Mouse (Mus musculus) limb, embryonic 12.5 days (tissue): ENCODE results near the gene Atpif1. TPM values are rescaled to one million over a fixed set of nuclear protein-coding genes. Genes with fewer than 3 reads are reported as not detected.

Experiments used
- ATAC-seq: fragments of 200-750 bp; cut with Nextera tagmentation; 2 replicates; pipeline ENCODE4 v1.8.0; 2017; ENCODE audit warnings: low read depth, moderate TSS enrichment; ENCODE audit not compliant: insufficient number of reproducible peaks, insufficient read depth, low FRiP score, low TSS enrichment
- H3K27ac ChIP-seq: fragments of 300-500 bp; sonication (generic); 2 replicates; pipeline ENCODE4 v1.5.1; 2016; ENCODE audit warnings: mild to moderate bottlenecking, moderate library complexity
- H3K27me3 ChIP-seq: fragments of 300-500 bp; sonication (generic); 2 replicates; pipeline ENCODE4 v1.6.1; 2016; ENCODE audit warnings: mild to moderate bottlenecking, moderate library complexity
- H3K36me3 ChIP-seq: fragments of 300-500 bp; sonication (generic); 2 replicates; pipeline ENCODE4 v1.6.1; 2016; ENCODE audit warnings: mild to moderate bottlenecking, moderate library complexity
- H3K4me1 ChIP-seq: fragments of 300-500 bp; sonication (generic); replicated peaks from 2 replicates; pipeline ENCODE4 v1.6.1; 2016
- H3K4me2 ChIP-seq: fragments of 300-500 bp; sonication (generic); 2 replicates; pipeline ENCODE4 v1.6.1; 2016; ENCODE audit warnings: mild to moderate bottlenecking, moderate library complexity
- H3K4me3 ChIP-seq: fragments of 300-500 bp; sonication (generic); replicated peaks from 2 replicates; pipeline ENCODE4 v1.5.1; 2016; ENCODE audit warnings: mild to moderate bottlenecking
- H3K9ac ChIP-seq: fragments of 300-500 bp; sonication (generic); replicated peaks from 2 replicates; pipeline ENCODE4 v1.6.1; 2016; ENCODE audit warnings: mild to moderate bottlenecking, moderate library complexity
- H3K9me3 ChIP-seq: fragments of 300-500 bp; sonication (generic); 2 replicates; pipeline ENCODE4 v1.6.1; 2016; ENCODE audit warnings: mild to moderate bottlenecking, moderate library complexity
- WGBS: fragments of 180-500 bp; shearing (Covaris S2); methylation state at CpG from one replicate; pipeline ENCODE4 v1.1.7; 2016; 5-methylcytosine and 5-hydroxymethylcytosine counted together
- polyA plus RNA-seq: library from polyadenylated mRNA; unstranded; fragments of >200 nt; fragmentation: Nextera tagmentation; extraction: Ambion mirVana; gene quantifications from 2 replicates; pipeline ENCODE4 v1.2.1, GENCODE M21; 2016

The Atpif1 gene
- polyA plus RNA-seq, 1 experiment from 2014 or later: 1,138 TPM

DNA sequence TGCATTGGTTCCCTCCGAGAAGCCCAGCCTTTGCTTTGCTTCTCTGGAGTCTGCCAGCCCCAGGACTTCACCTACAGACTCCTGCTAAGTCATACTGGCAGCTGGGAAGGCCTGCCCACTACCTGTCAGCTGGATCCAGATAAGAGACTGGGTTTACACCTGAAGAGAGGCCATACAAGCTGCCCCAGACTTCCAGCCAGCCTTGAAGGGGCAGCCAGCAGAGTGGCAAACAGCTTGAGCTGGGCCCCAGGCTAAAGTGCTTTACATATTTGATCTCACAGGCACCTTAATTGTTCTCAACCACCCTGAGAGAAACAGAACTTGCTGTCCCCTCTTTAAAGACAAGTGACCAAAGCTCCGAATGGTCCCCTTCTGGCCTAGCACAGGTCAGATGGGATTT, 26.2 kb downstream of the Atpif1 start:
- Histone ChIP-seq H3K4me2 (no peak overlapping the region), H3K9ac (peak overlapping the region; percentile 8; the same call in 1 of the 2 replicates), H3K27ac (no peak overlapping the region), H3K9me3 (no peaks in the 10 kb centered on the region), H3K36me3 (no peaks in the 10 kb centered on the region), H3K4me3 (no peak overlapping the region), H3K27me3 (no peaks in the 10 kb centered on the region; the same call in 1 of the 2 replicates), H3K4me1 (peaks cover 8% of the 10 kb centered on the region)
- no peak for ATAC-seq
- WGBS: 38% methylated on average over 2 of the region's 2 CpGs

DNA sequence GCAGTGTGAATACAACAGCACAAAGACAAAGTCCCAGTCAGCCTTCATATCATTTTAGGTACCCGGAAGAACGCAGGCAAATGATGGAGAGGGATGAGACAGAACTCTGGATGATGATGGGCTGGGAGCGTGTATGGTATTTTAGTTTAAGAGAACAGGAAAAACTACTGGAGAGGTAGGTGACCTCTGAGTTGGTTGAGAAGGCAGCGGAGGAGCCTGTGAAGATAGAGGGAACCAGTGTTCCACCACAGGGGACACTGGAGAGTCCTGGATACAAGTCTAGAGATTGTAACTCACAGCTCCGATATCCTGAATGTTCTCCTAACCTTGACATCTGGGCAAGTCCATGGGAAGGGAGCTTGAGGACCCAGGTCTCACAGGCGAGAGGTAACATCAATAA, 27.2 kb downstream of the Atpif1 start:
- Histone ChIP-seq H3K4me2 (no peak overlapping the region), H3K36me3 (no peaks in the 10 kb centered on the region), H3K4me3 (no peak overlapping the region), H3K4me1 (peaks cover 8% of the 10 kb centered on the region), H3K9me3 (no peaks in the 10 kb centered on the region), H3K27me3 (no peaks in the 10 kb centered on the region; the same call in 1 of the 2 replicates), H3K9ac (no peak overlapping the region), H3K27ac (no peak overlapping the region)
- 80% methylated on average over 6 of the region's 6 CpGs for WGBS
- no peak for ATAC-seq

DNA sequence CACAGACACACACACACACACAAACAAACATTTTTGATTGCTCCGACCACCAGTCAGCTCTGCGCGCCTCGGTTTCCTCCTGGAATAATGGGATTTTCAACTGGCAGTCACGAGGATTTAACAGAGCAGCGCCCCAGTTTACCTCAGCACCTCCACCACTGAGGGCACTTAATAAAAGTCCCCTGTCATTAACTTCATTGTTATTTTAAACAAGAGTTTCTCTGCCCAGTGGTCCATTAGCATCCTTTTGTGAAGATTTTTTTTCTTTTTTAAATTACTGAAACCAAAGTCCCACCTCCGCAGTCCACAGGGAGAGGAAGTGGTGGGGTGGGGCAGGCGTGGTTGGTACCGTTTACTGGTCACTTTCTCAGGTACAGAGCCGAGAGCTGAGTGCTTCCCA, 27.7 kb downstream of the Atpif1 start:
- Histone ChIP-seq H3K9ac (no peak overlapping the region), H3K36me3 (no peaks in the 10 kb centered on the region), H3K9me3 (no peaks in the 10 kb centered on the region), H3K4me1 (peaks cover 8% of the 10 kb centered on the region), H3K27me3 (no peaks in the 10 kb centered on the region; the same call in 1 of the 2 replicates), H3K27ac (no peak overlapping the region), H3K4me2 (no peak overlapping the region), H3K4me3 (no peak overlapping the region)
- 40% methylated on average over 10 of the region's 10 CpGs for WGBS
- ATAC-seq: no peak

DNA sequence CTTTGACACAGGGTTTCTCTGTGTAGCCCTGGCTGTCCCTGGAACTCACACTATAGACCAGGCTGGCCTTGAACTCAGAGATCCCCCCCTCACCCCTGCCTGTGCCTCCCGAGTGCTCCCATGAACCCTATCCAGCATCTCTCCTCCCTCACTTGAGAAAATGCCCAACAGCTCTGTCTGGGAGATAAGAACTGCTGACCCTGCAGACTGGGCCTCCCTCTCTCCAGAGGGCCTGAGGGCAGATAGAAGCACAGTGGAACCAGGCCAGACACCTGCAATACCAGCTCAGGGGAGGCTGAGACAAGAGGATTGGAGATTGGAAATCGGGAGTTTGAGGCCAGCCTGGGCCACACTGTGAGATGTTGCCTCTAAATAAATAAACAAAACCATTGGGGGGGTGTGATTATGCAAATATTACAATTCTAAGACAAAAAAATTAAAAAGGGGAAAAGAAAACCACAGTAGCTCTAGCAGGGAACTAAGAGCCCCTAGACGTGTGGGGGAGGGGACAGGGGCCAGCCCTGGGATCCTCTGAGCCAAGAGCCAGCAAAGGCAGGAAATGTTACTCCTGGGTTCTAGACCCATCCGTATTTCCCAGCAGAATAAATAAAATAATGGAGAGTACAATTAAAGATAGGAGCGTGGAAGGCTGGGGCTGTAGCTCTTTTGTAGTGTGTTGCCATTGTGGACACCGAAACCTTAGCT, 28.3 kb downstream of the Atpif1 start:
- H3K9me3 ChIP-seq: no peaks in the 10 kb centered on the region

DNA sequence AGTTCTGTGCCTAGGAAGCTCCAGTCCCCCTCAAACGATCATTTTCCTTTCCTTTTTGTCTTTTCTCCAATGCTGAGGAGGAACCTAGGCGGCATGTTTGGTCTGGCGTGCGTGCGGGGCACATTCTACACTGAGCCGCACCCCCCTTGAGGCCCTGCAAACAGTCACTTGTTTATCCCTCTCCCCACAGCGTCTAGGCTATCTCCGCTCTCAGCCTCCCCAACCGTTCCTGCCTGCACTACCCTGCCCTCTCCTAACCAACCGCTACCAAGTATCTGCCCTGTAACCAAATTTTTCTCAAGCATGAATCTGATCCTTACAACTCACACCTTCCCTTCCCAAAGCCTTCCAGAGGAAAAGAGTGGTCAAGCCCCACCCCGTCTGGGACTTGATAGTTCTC, 30.1 kb downstream of the Atpif1 start:
- no peak for ATAC-seq
- Histone ChIP-seq H3K27me3 (no peaks in the 10 kb centered on the region; the same call in 1 of the 2 replicates), H3K4me1 (no peaks in the 10 kb centered on the region), H3K9ac (no peak overlapping the region), H3K4me2 (no peak overlapping the region), H3K4me3 (no peak overlapping the region), H3K36me3 (peaks cover 13% of the 10 kb centered on the region; the same call in 1 of the 2 replicates), H3K9me3 (no peaks in the 10 kb centered on the region), H3K27ac (no peak overlapping the region)
- WGBS: 89% methylated on average over 11 of the region's 11 CpGs

More for the DNA sequence above, 28.3 kb downstream of the Atpif1 start:
- Histone ChIP-seq H3K4me1 (peaks cover 6% of the 10 kb centered on the region), H3K9ac (no peak overlapping the region), H3K27me3 (no peaks in the 10 kb centered on the region; the same call in 1 of the 2 replicates), H3K27ac (no peak overlapping the region), H3K36me3 (no peaks in the 10 kb centered on the region), H3K4me3 (no peak overlapping the region), H3K4me2 (no peak overlapping the region)
- 68% methylated on average over 6 of the region's 6 CpGs for WGBS
- no peak for ATAC-seq

DNA sequence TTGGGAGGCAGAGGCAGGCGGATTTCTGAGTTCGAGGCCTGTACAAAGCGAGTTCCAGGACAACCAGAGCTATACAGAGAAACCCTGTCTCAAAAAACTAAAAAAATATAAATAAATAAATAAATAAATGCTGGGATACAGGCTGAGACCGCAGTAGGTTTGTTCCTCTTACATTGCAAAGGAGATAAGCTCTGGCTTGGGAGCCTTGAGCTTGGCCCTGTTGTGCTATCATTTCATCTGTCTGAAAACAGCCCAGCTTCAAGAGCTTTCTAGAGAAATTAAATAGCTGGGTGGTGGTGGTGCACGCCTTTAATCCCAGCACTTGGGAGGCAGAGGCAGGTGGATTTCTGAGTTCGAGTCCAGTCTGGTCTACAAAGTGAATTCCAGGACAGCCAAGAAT, 31.8 kb downstream of the Atpif1 start:
- Histone ChIP-seq H3K36me3 (peaks cover 30% of the 10 kb centered on the region; the same call in 1 of the 2 replicates), H3K9ac (no peak overlapping the region), H3K4me3 (no peak overlapping the region), H3K27me3 (no peaks in the 10 kb centered on the region; the same call in 1 of the 2 replicates), H3K27ac (no peak overlapping the region), H3K4me1 (no peaks in the 10 kb centered on the region), H3K9me3 (no peaks in the 10 kb centered on the region), H3K4me2 (no peak overlapping the region)
- 95% methylated on average over 6 of the region's 6 CpGs for WGBS
- no peak for ATAC-seq

DNA sequence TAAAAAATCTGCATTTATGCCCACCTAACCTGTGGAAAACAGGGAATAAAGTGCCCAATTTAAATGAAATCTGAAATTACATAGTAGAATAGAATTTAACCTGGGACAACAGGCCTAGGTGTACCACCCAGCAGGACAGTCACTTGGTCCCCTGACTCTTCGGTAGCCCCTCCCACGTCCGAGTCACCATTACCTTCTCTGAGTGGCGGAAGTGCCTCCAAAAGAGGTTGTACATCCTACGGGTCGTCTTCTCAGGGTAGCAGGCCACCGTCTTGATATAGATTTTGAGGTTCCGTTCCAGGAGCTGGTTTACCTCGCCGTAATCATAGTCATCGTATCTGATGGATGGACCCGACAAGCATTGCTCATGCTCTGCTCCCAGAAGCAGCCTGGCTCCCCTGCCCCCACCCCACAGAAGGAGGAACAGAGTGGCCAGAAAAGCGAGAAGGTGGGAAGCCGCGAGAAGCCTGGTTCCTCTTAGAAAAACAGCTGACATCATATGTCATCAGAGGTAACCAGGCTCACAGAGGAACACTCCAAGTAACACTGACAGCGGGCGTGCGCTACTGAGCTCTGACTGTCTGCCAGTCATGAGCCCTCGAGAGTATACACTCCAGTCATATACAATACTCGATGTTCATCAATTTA, 39.1 kb downstream of the Atpif1 start:
- no peak overlapping the region for H3K9ac ChIP-seq
- H3K4me3 ChIP-seq: no peak overlapping the region
- 87% methylated on average over 20 of the region's 20 CpGs for WGBS
- peaks cover 22% of the 10 kb centered on the region for H3K4me1 ChIP-seq
- no peaks in the 10 kb centered on the region for H3K9me3 ChIP-seq
- no peak for ATAC-seq
- no peak overlapping the region for H3K4me2 ChIP-seq
- H3K27ac ChIP-seq: no peak overlapping the region
- no peaks in the 10 kb centered on the region for H3K27me3 ChIP-seq
- H3K36me3 ChIP-seq: peaks cover 53% of the 10 kb centered on the region

DNA sequence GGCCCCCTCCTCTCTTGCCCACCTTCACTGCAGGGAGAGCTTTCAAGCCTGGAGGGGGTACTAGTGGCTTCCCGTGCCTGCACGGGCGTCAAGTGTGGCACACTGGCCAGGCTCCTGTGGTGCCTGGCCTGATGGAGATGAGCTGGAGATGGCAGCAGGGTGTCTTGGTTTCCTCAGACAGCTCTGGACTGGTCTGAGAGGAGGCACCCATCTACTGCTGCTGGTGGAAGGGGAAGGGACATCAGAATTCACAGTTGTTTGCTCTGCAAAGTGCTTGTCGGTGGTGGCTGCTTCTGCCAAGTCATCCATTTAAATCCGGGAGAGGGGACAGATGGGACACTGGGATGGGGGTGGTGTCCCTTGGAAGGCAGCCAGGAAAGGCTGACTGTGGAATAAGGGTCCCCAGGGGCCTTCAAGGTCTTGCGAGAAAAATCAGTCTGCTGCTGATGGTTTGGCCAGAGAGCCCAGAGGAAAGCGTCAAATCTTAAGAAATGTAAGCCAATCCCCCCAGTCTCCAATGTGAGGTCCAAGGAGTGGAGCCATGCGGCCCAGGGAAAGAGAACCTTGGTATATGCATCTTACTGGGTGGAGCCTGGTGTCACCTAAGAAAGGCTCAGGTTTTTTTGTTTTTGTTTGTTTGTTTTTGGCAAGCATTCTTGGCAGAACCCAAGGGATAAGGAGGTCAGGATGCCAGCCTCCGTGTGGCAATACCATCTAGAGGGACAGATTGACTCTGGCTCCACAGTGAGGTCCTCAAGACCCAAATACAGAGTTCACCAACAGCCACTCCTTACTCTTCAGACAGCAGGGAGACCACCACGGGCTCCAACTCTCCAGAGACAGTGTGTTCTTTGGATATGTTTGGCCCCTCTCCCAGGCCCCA, 41.0 kb downstream of the Atpif1 start:
- Histone ChIP-seq H3K9ac (no peak overlapping the region), H3K4me1 (peaks cover 22% of the 10 kb centered on the region), H3K9me3 (no peaks in the 10 kb centered on the region), H3K36me3 (peaks cover 34% of the 10 kb centered on the region), H3K4me2 (no peak overlapping the region), H3K27me3 (no peaks in the 10 kb centered on the region), H3K4me3 (no peak overlapping the region), H3K27ac (no peak overlapping the region)
- ATAC-seq: no peak
- WGBS: 69% methylated on average over 10 of the region's 10 CpGs

DNA sequence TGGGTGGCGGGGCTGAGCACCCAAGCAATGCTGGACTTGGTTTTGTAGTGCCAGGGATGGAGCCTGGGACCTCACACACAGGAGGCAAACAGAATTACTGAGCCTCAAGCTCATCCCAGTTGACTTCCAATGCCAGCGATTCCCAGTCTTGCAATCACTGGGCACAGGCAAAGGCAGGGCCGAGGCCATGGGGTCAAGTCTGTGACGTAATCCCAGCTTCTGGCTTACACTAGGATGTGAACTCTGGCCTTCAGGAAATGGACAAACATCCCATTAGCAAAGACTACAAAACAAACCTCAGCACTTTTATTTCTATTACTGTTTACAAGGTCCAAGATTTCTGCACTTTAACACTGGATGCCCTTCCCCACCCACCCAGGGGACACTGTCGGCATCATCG, 41.7 kb downstream of the Atpif1 start:
- Histone ChIP-seq H3K9me3 (no peaks in the 10 kb centered on the region), H3K36me3 (peaks cover 27% of the 10 kb centered on the region)
- no peak for ATAC-seq

DNA sequence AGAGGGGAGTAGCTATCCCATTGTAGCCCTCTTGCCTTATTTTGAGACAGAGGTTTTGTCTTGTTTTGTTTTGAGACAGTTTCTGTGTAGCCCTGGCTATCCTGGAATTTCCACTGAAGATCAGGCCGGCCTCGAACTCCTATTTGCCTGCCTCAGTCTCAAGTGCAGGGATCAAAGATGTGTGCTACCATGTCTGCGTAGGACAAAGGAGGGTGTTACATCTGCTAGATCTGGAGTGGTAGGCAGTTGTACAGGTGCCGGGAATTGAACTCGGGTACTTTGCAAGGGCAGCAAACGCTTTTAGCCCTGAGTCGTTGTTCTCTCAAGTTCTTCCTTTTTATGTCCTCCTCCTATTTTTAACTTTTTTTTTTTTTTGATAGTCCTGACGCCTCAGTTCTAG, 42.4 kb downstream of the Atpif1 start:
- Histone ChIP-seq H3K4me3 (no peak overlapping the region), H3K27me3 (no peaks in the 10 kb centered on the region), H3K9ac (no peak overlapping the region), H3K9me3 (no peaks in the 10 kb centered on the region), H3K4me2 (no peak overlapping the region), H3K4me1 (peaks cover 22% of the 10 kb centered on the region), H3K36me3 (peaks cover 25% of the 10 kb centered on the region), H3K27ac (no peak overlapping the region)
- ATAC-seq: no peak
- WGBS: 93% methylated on average over 8 of the region's 8 CpGs

More for the DNA sequence above, 41.7 kb downstream of the Atpif1 start:
- Histone ChIP-seq H3K27ac (no peak overlapping the region), H3K4me1 (peaks cover 22% of the 10 kb centered on the region), H3K27me3 (no peaks in the 10 kb centered on the region), H3K4me2 (no peak overlapping the region), H3K9ac (no peak overlapping the region), H3K4me3 (no peak overlapping the region)
- WGBS: 85% methylated on average over 6 of the region's 6 CpGs
